Mouse (Mus musculus) frontal cortex, postnatal 36 days (tissue): ENCODE measurements around the gene 1700109H08Rik.
"Not testable (repeated sequence)": the region's sequence is repeated elsewhere in the genome, so short reads cannot be mapped to it uniquely, and the experiment has no call there.

Experiments used
- DNase-seq, 2 experiments: peaks; one replicate each; pipeline ENCODE4 v3.0.0; 2022; ENCODE audit warnings: low spot score in 2 of 2

The 1700109H08Rik gene

GRCm38 (mm10) chr5:3598766-3599165, 27.4 kb downstream of the 1700109H08Rik start:
- DNase-seq: no peak

- no peak for DNase-seq
These were observed 28.9 kb downstream of the 1700109H08Rik start for GRCm38 (mm10) chr5:3600298-3600697.

DNA sequence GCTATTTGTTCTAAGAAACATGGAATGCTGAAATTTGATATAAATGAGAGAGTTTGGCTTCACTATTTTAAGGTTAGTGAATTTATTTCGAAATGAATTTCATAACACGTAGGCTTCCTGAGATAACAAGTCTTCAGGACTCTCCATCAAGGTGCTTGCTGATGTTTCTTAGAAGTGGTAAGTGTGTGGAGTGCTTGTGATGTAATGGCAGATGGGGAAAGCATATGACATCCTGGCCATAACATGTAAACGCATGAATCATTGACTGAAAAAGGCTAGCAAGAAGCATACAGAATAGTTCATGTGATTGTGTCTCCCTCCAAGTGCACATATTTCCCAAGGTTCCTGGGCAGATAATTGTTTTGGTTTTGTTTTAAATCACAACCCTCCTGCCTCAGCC, 29.4 kb downstream of the 1700109H08Rik start:
- no peak for DNase-seq

DNA sequence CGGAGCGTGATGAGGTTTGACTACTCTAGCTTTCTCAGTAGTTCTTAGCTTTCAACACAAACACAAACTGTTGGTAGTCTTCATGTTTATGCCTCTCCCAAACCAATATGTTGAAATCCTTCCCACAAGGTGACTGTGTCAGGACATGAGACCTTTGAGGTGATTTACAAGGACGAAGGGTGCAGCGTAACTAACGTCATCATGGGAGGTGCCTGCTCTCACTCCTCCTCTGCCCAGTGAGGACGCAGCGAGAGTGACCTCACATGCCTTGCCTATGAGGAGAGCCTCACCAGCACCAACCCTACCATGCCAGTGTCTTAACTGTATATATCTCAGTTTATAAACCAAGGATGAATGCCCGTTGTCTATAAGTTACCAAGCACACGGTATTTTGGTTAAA, 35.7 kb downstream of the 1700109H08Rik start:
- DNase-seq: no peak

DNA sequence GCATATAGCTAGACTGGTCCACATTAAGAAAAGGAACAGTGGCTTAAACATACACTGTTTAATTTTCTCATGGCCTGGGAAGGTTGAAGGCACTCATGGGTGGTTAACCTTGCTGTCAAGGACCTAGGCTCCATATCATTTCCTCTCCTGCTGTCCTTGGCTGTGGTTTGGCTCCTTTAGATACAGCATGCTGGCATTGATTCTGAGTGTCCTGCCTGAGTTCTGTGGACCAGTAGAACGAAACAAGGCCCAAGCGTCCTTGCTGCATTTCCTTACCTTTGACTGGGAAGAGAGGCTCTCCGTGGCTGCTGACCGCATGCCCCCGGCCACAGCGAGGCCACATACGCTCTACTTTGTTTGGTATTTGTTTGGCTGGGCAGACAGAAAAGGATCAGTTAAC, 37.9 kb downstream of the 1700109H08Rik start:
- no peak for DNase-seq

GRCm38 (mm10) chr5:3611835-3612234, 40.5 kb downstream of the 1700109H08Rik start:
- DNase-seq: not testable (repeated sequence)

GRCm38 (mm10) chr5:3620486-3620885, 49.1 kb downstream of the 1700109H08Rik start:
- DNase-seq: no peak

- DNase-seq: no peak
These were observed 58.7 kb downstream of the 1700109H08Rik start for GRCm38 (mm10) chr5:3630055-3630454.

DNA sequence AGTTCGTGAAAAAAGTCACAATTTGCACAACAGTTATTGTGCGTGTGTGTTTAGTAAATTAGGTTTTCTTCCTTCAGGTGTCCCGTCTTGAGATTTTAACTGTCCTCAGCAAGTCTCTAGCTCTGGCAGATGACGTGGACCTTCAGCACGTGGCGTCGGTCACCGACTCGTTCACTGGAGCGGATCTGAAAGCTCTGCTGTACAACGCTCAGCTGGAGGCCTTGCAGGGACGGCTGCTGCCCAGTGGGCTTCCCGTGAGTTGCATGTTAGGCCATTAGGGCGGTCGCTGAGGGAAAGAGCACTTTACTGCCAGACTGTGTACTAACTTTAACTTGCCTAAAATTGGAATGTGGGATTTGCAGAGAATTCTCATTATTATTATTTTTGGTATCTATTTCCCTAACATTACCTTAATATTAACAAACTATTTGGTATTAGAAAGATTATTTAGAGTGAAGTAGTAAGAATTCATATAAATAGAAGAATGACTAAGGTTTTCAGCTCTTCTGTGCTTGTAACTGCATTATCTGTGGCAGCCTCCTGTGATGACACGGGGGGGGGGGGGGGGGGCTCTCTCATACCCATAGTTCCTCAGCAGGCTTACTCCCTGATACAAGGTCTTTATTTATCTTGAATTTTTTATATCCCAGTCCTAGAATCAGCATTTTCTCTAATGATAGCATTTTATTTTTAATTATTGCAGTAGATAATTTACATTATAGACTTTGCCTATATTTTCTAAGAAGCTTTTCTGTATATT, 60.3 kb downstream of the 1700109H08Rik start:
- DNase-seq: no peak

DNA sequence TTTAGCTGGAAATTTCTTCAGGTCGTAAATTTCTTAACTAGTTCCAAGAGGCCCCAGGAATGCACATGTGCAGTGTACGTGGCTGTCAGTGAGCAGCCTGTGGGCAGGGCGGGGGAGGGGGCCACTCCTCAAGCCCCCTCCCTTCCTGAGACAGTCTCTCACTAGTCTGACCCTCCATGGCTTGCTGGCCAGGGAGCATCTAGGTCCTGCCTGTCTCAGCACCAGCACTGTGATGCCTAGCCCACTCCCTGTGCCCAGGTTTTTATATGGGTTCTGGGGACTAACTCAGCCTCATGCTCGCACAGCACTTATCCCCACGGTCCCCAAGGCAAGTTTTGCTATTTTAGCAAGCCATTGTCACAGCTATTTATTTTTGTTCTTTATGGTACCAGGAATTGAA, 60.9 kb downstream of the 1700109H08Rik start:
- DNase-seq: no peak

DNA sequence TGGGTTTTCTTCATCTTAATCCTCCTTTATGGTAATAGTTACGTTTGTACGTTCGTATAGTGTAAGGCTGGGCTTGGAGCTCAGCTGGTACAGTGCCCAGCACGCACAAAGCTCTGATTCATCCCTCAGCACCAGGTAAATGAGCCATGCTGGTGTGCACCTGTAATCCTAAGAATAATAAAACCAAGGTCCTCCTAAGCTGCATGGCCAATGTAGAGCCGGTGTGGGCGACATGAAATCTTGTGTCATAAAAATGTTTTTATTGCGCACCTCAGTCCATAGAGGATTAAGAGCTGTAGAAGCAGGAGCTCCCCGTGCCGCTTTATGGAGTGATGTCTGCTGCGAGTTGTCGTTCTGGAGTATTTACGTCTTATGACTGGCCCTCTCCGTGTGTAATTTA, 61.9 kb downstream of the 1700109H08Rik start:
- no peak for DNase-seq

DNA sequence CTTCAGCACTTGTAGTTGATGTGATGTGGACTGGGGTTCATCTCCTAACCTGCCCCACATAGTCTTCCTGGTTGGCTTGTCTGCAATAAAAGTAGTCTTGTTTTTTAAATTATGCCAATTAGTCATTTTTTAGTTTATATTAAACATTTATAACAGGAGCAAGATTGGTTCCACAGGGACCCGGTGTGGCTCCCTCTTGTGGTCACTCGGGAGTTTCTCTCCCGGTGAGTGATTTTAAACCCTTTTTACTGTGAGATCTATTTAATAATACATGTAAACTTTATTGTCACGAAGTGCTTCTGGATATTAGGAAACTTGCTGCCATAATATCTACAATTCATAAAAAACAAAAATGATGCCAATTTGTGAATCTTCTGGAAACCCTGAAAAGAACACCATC, 62.6 kb downstream of the 1700109H08Rik start:
- no peak for DNase-seq
